Mouse (Mus musculus): ENCODE measurements around the gene Hist2h4. TPM values are rescaled to one million over a fixed set of nuclear protein-coding genes. Genes with fewer than 3 reads are reported as not detected.
"Not testable (repeated sequence)": the region's sequence is repeated elsewhere in the genome, so short reads cannot be mapped to it uniquely, and the experiment has no call there.

Gene Hist2h4
- total RNA-seq (2017), result 9.6 to 40.3 TPM (median 12.9 TPM) in 3 replicates

- ATAC-seq (replicated peaks; ENCODE audit: insufficient number of reproducible peaks, low FRiP score, low TSS enrichment, poor library complexity, severe bottlenecking), result peak; percentile 77
These were observed at the start of gene Hist2h4 for GRCm38 (mm10) chr3:96262979-96263550. TSS of gene Hist2h4 (minus strand) at chr3:96263311.

GRCm38 (mm10) chr3:96312341-96313098 is 49.4 kb upstream of the Hist2h4 start:
- no peak for ATAC-seq (replicated peaks; ENCODE audit: insufficient number of reproducible peaks, low FRiP score, low TSS enrichment, poor library complexity, severe bottlenecking)

GRCm38 (mm10) chr3:96309441-96309840 is 46.3 kb upstream of the Hist2h4 start:
- ATAC-seq (replicated peaks; ENCODE audit: insufficient number of reproducible peaks, low FRiP score, low TSS enrichment, poor library complexity, severe bottlenecking), result no peak

GRCm38 (mm10) chr3:96306506-96306905 is 43.4 kb upstream of the Hist2h4 start:
- no peak for ATAC-seq (replicated peaks; ENCODE audit: insufficient number of reproducible peaks, low FRiP score, low TSS enrichment, poor library complexity, severe bottlenecking)

GRCm38 (mm10) chr3:96302076-96302475 is 39.0 kb upstream of the Hist2h4 start:
- ATAC-seq (replicated peaks; ENCODE audit: insufficient number of reproducible peaks, low FRiP score, low TSS enrichment, poor library complexity, severe bottlenecking), result no peak

GRCm38 (mm10) chr3:96300706-96301529 is 37.8 kb upstream of the Hist2h4 start:
- ATAC-seq (replicated peaks; ENCODE audit: insufficient number of reproducible peaks, low FRiP score, low TSS enrichment, poor library complexity, severe bottlenecking), result peak; percentile 93

- no peak for ATAC-seq (replicated peaks; ENCODE audit: insufficient number of reproducible peaks, low FRiP score, low TSS enrichment, poor library complexity, severe bottlenecking)
These were observed 36.5 kb upstream of the Hist2h4 start for GRCm38 (mm10) chr3:96299562-96299961.

- ATAC-seq (replicated peaks; ENCODE audit: insufficient number of reproducible peaks, low FRiP score, low TSS enrichment, poor library complexity, severe bottlenecking), result no peak
These were observed 35.2 kb upstream of the Hist2h4 start for GRCm38 (mm10) chr3:96298360-96298759.

GRCm38 (mm10) chr3:96293787-96294186 is 30.7 kb upstream of the Hist2h4 start, which contains the start of gene Fcgr1:
TSS of gene Fcgr1 (minus strand) at chr3:96293969.
- peak; percentile 82; the same call in 1 of the 2 replicates for ATAC-seq (replicated peaks; ENCODE audit: insufficient number of reproducible peaks, low FRiP score, low TSS enrichment, poor library complexity, severe bottlenecking)

- peak; percentile 45; the same call in 1 of the 2 replicates for ATAC-seq (replicated peaks; ENCODE audit: insufficient number of reproducible peaks, low FRiP score, low TSS enrichment, poor library complexity, severe bottlenecking)
These were observed 30.3 kb upstream of the Hist2h4 start for GRCm38 (mm10) chr3:96293368-96293767.

GRCm38 (mm10) chr3:96292641-96293040 is 29.5 kb upstream of the Hist2h4 start:
- no peak for ATAC-seq (replicated peaks; ENCODE audit: insufficient number of reproducible peaks, low FRiP score, low TSS enrichment, poor library complexity, severe bottlenecking)

GRCm38 (mm10) chr3:96290727-96291126 is 27.6 kb upstream of the Hist2h4 start:
- ATAC-seq (replicated peaks; ENCODE audit: insufficient number of reproducible peaks, low FRiP score, low TSS enrichment, poor library complexity, severe bottlenecking), result not testable (repeated sequence)

- ATAC-seq (replicated peaks; ENCODE audit: insufficient number of reproducible peaks, low FRiP score, low TSS enrichment, poor library complexity, severe bottlenecking), result no peak
These were observed 26.1 kb upstream of the Hist2h4 start for GRCm38 (mm10) chr3:96289201-96289600.

GRCm38 (mm10) chr3:96287334-96287733 is 24.2 kb upstream of the Hist2h4 start:
- not testable (repeated sequence) for ATAC-seq (replicated peaks; ENCODE audit: insufficient number of reproducible peaks, low FRiP score, low TSS enrichment, poor library complexity, severe bottlenecking)

- no peak for ATAC-seq (replicated peaks; ENCODE audit: insufficient number of reproducible peaks, low FRiP score, low TSS enrichment, poor library complexity, severe bottlenecking)
These were observed 21.3 kb upstream of the Hist2h4 start for GRCm38 (mm10) chr3:96284457-96284856.

- no peak for ATAC-seq (replicated peaks; ENCODE audit: insufficient number of reproducible peaks, low FRiP score, low TSS enrichment, poor library complexity, severe bottlenecking)
These were observed 17.5 kb upstream of the Hist2h4 start for GRCm38 (mm10) chr3:96280660-96281059.

GRCm38 (mm10) chr3:96277800-96278624 is 14.9 kb upstream of the Hist2h4 start:
- ATAC-seq (replicated peaks; ENCODE audit: insufficient number of reproducible peaks, low FRiP score, low TSS enrichment, poor library complexity, severe bottlenecking), result peak; percentile 92

- ATAC-seq (replicated peaks; ENCODE audit: insufficient number of reproducible peaks, low FRiP score, low TSS enrichment, poor library complexity, severe bottlenecking), result peak; percentile 11; the same call in 1 of the 2 replicates
These were observed 14.3 kb upstream of the Hist2h4 start for GRCm38 (mm10) chr3:96277428-96277799.

Measured in monocyte, adult 5-6 weeks (primary cell).